Mouse (Mus musculus) CH12.LX (cell line): ENCODE data around the gene Dcakd.

Source experiments
- JUND ChIP-seq: conservative IDR thresholded peaks from 2 replicates; pipeline ENCODE4 v1.6.1; 2011; ENCODE audit warnings: low read depth, low read length, improper control_type of control experiment
- POLR2A ChIP-seq: IDR thresholded peaks from 2 replicates; pipeline ENCODE4 v1.6.1; 2011; ENCODE audit warnings: low read depth, mild to moderate bottlenecking, improper control_type of control experiment, low read length
- USF1 ChIP-seq: IDR thresholded peaks from 2 replicates; pipeline ENCODE4 v1.6.1; 2014; ENCODE audit warnings: low read depth, mild to moderate bottlenecking, inconsistent platforms, low read length, improper control_type of control experiment

DNA sequence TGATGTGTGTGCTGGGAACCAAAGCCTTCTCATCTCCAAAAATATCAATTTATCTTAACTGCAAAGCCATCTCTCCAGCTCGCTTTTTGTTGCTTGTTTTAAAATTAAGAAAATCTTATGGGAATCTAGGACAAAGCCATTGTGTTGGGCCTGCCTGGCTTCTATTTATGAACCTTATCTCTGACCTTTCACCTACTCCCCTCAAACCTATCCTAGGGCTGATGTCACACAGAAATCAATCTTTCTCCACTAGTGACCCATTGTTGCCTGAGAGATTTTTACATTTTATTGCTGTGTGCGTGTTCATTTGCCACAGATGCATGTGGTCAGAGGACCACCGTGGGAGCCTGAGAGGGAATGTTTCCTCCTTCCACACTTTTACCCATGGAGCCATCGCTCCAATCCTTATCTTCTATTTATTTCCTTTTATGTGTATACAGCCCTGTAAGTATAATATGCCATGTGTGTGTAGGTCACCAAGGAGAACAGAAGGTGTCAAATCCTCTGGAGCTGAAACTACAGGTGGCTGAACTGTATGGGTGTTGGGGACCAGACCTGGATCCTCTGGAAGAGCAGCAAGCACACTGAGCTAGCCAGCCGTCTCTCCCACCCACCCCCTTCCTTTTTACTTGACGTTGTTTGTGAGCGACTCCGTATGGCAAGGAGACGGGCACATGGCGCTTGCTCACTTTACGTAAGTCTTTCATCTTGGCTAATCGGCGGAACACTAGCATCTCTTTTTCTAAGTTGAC lies 17.5 kb downstream of the Dcakd start:
- no peak for TF ChIP-seq JUND
- no peak for TF ChIP-seq USF1
- TF ChIP-seq POLR2A: no peak
